Mouse (Mus musculus): Measurements from ENCODE around the gene Ldlrad3. TPM values are rescaled to one million over a fixed set of nuclear protein-coding genes. Genes with fewer than 3 reads are reported as not detected.

Ldlrad3 gene
- 1 to 10 TPM; 6.3 to 7.4 (median 7.0) TPM for total RNA-seq (2022)

GRCm38 (mm10) chr2:102185951-102186561 is at the start of gene Ldlrad3:
Gene Ldlrad3 (minus strand): TSS chr2:102186385.
- peak; percentile 87 for DNase-seq

GRCm38 (mm10) chr2:102231470-102231869 is 45.3 kb upstream of the Ldlrad3 start:
- DNase-seq = no peak

- no peak for DNase-seq
Measured at GRCm38 (mm10) chr2:102229126-102229525, 42.9 kb upstream of the Ldlrad3 start.

- DNase-seq = no peak
Measured at GRCm38 (mm10) chr2:102228331-102228730, 42.1 kb upstream of the Ldlrad3 start.

GRCm38 (mm10) chr2:102227839-102228238 is 41.7 kb upstream of the Ldlrad3 start:
- no peak for DNase-seq

GRCm38 (mm10) chr2:102226274-102226673 is 40.1 kb upstream of the Ldlrad3 start:
- DNase-seq = no peak

- no peak for DNase-seq
Measured at GRCm38 (mm10) chr2:102223355-102224128, 37.4 kb upstream of the Ldlrad3 start.

GRCm38 (mm10) chr2:102222749-102223148 is 36.6 kb upstream of the Ldlrad3 start:
- no peak for DNase-seq

GRCm38 (mm10) chr2:102216817-102217216 is 30.6 kb upstream of the Ldlrad3 start:
- no peak for DNase-seq

- no peak for DNase-seq
Measured at GRCm38 (mm10) chr2:102212096-102212495, 25.9 kb upstream of the Ldlrad3 start.

- DNase-seq = no peak
Measured at GRCm38 (mm10) chr2:102205672-102206399, 19.7 kb upstream of the Ldlrad3 start.

- DNase-seq = no peak
Measured at GRCm38 (mm10) chr2:102203478-102203877, 17.3 kb upstream of the Ldlrad3 start.

- no peak for DNase-seq
Measured at GRCm38 (mm10) chr2:102202211-102202770, 16.1 kb upstream of the Ldlrad3 start.

- peak; percentile 42 for DNase-seq
Measured at GRCm38 (mm10) chr2:102201198-102201948, 15.2 kb upstream of the Ldlrad3 start.

GRCm38 (mm10) chr2:102197332-102197731 is 11.1 kb upstream of the Ldlrad3 start:
- DNase-seq = no peak

GRCm38 (mm10) chr2:102196709-102197108 is 10.5 kb upstream of the Ldlrad3 start:
- DNase-seq = no peak

- no peak for DNase-seq
Measured at GRCm38 (mm10) chr2:102195494-102195893, 9.3 kb upstream of the Ldlrad3 start.

- no peak for DNase-seq
Measured at GRCm38 (mm10) chr2:102194247-102194646, 8.1 kb upstream of the Ldlrad3 start.

- DNase-seq = peak; percentile 14
Measured at GRCm38 (mm10) chr2:102192943-102193820, 7.0 kb upstream of the Ldlrad3 start.

- DNase-seq = no peak
Measured at GRCm38 (mm10) chr2:102191736-102192135, 5.6 kb upstream of the Ldlrad3 start.

GRCm38 (mm10) chr2:102190956-102191355 is 4.8 kb upstream of the Ldlrad3 start:
- no peak for DNase-seq
